Mouse (Mus musculus): Measurements from ENCODE around the gene Gm867.

The Gm867 gene

GRCm38 (mm10) chr10:75940520-75940919 lies at the start of gene Gm867:
Gene Gm867 (minus strand): TSS chr10:75940672.
- DNase-seq (ENCODE audit: low spot score) = no peak

DNA sequence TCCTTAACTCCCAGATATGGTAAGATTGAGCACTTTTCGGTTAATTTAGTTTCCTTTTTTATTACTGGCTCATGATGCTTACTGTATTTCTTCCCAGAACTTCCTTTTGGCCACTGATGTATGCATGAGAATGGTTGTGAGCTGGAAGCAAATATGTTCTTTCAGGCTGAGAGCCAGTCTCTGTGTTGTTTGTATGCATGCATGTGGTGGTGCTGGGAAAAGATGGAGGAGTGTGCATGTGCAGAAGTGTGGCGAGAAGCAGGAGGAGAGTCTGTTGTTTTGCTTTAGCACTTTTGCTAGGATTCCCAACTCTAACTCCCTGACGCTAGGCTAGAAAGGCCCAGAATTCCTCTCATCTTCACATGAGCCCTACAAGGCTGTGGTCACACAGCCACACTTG lies 39.0 kb upstream of the Gm867 start:
- DNase-seq (ENCODE audit: low spot score) = no peak

DNA sequence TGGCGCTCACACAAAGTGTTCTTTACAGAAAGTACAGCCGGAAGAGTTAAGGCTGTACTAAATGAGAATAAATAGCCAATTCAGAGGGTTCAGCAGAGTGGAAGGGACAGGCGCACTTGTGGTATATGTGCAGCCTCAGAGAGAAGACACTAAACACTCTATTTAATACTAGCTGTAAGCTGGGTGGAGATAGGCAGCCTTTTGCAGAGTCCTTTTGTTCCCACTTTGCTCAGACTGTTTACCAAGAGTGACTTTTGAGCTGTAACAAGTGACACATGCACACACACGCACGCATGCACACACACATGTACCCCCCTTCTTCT lies 38.3 kb upstream of the Gm867 start:
- no peak for DNase-seq (ENCODE audit: low spot score)

DNA sequence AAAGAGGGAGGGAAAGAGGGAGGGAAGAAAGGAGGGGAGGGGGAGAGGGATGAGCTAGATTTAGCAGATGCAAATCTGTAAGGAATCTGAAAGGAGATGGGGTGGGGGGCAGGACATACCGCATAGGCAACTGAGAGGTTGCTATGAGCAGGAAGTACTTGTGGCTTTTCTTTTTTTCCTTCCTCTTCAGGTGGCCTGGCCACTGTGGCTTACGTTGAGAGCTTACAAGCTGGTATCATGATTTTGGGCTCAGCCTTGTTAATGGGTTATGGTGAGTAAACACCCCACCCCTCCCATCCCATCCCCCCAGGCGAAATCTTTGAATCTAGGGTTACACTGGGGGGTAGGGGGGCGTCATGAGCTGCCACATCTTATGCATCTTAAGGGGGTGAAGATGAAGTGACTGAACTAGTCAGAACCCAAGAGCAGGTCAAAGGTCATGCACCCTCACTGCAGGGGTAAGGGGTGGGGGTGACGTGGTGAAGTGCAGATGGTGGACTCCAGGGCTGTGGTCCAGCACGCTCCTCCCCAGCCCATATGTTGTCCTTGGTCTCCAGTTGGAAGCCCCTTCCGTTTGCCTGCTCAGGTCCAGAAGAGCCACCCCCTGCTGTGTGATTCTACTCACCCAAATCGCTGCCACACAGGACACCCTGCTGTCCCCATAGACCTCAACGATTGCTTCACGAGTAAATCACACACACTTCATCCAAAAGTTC lies 37.8 kb upstream of the Gm867 start:
- no peak for DNase-seq (ENCODE audit: low spot score)

- DNase-seq (ENCODE audit: low spot score) = no peak
Observed at GRCm38 (mm10) chr10:75975216-75975615, 34.7 kb upstream of the Gm867 start.

DNA sequence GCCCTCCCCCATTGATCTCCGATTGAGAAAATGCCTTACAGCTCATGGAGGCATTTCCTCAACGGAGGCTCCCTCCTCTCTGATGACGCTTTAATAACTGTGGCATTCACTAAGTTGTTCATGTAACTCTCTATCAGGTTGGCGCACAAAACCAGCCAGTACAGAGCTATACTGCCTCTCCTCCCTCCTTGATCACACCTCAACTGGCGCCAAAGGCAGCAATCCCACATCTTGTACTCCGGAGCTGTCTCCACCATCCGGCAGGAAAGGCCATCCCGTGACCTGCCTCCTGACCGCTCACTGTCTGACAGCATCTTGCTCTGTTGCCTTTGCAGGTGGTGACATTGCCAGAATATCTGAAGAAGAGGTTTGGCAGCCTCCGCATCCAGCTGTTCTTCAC lies 33.4 kb upstream of the Gm867 start:
- no peak for DNase-seq (ENCODE audit: low spot score)

- no peak for DNase-seq (ENCODE audit: low spot score)
Observed at GRCm38 (mm10) chr10:75954381-75954811, 13.9 kb upstream of the Gm867 start, which contains the start of gene Gm5134. Gene Gm5134 (plus strand): TSS chr10:75954514.

DNA sequence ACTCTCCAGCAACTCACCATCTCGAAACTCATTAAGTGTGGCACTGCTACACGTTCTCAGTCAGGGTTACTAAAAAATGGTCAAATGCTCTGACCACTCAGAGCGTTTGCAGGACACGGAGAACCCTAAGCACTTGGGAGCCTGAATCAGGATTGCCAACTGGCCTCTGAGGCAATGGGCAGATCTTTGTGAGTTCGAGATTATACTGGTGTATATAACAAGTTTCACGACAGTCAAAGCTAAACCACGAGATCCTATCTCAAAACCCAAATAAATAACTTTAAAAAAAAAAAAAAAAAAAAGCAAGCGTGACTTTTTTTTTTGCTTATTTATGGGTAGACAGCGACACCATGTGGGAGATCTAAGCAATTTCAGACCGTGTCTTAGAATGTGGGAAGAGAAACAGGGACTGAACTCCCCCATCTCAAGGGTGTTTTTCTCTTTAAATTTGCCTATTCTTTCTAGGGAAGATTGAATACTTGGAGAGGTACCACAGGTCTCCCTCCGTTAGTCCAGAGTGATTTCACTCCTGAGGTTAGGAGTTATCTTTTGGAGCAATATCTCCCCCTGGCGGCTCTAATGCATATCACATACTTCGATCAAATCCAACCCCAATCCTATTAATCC lies 11.1 kb upstream of the Gm867 start:
- DNase-seq (ENCODE audit: low spot score) = no peak

- DNase-seq (ENCODE audit: low spot score) = no peak
Observed at GRCm38 (mm10) chr10:75950791-75951210, 10.3 kb upstream of the Gm867 start.

- no peak for DNase-seq (ENCODE audit: low spot score)
Observed at GRCm38 (mm10) chr10:75949053-75950045, 8.9 kb upstream of the Gm867 start.

DNA sequence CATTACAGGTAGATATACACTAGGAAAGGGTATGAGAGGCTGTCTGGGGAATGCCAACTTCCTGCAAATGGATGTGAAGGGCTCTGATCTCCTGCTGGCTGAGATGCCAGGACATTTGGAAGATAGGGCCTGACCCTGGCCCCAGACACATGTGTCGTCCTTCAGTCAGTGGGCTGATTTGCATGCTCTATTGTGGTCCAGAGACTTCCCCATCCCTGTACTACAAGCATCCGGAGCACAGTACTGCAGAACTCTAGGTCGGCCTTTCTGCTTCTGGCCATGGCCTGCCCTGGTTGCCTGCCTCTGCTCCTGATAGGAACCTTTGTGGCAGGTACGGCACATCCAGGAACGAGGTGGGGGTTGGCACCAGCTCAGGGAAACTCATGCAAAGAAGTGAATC lies 7.6 kb upstream of the Gm867 start:
- DNase-seq (ENCODE audit: low spot score) = no peak

GRCm38 (mm10) chr10:75945896-75946295 lies 5.4 kb upstream of the Gm867 start:
- no peak for DNase-seq (ENCODE audit: low spot score)

DNA sequence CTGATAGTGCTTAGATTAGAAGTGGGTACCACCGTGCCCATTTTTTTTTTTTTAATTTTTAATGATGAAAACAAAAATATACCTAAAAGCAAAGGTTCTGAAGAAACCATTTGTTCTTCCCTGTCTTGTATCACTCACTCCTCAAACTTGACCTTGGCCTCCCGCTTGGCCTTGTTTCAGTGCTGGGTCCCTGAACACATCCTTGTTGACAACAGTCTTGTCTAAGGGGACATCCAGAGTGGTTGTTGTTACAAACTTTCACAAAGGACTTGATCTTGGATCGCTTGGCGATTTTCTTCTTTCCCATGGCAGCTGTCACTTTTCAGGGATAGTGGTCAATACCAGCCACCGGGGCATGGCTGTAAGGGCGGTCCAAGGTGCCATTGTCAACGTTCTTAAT lies 4.7 kb upstream of the Gm867 start:
- no peak for DNase-seq (ENCODE audit: low spot score)

- no peak for DNase-seq (ENCODE audit: low spot score)
Observed at GRCm38 (mm10) chr10:75944066-75944772, 3.7 kb upstream of the Gm867 start.

DNA sequence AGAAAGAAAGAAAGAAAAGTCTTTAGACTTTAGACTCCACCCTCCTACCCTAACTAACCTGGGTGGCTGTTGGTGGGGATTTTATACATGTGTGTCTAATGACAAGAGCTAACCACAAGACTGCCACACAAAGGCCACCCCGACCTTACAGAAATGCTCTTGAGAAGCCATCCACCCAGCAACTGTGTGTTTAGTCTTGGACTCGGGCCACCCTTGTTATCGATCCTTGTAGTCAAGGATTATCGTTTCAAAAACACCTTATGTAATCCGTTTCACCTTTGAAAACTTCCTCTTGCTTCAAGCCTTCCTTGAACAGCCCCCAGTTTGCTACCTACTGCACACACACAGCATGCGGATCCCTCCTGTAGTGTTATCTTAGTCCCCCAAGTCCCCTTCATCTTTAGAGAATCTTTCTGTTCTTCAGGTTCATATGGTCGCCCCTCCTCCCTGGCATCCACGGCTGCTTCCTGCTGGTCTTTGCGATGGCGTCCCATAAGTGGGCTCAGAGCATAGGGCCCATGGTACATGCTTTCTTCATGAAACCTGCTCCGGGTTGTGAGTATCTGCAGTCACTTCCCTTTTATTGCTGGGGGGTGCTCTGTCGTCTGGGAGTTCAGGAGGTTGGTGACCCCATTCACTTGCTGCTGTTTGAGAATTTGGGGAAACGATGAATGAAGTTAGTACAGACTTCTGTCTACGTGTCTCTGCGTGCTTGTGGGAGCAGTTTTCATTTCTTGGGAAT lies 2.4 kb upstream of the Gm867 start, which contains the start of gene Vpreb3:
Gene Vpreb3 (plus strand): TSS at position 322 of the 742 bp plus-strand sequence.
- no peak for DNase-seq (ENCODE audit: low spot score)

- DNase-seq (ENCODE audit: low spot score) = no peak
Observed at GRCm38 (mm10) chr10:75941042-75941824, 761 bp upstream of the Gm867 start.

GRCm38 (mm10) chr10:75939481-75940234 lies 814 bp downstream of the Gm867 start:
- no peak for DNase-seq (ENCODE audit: low spot score)

DNA sequence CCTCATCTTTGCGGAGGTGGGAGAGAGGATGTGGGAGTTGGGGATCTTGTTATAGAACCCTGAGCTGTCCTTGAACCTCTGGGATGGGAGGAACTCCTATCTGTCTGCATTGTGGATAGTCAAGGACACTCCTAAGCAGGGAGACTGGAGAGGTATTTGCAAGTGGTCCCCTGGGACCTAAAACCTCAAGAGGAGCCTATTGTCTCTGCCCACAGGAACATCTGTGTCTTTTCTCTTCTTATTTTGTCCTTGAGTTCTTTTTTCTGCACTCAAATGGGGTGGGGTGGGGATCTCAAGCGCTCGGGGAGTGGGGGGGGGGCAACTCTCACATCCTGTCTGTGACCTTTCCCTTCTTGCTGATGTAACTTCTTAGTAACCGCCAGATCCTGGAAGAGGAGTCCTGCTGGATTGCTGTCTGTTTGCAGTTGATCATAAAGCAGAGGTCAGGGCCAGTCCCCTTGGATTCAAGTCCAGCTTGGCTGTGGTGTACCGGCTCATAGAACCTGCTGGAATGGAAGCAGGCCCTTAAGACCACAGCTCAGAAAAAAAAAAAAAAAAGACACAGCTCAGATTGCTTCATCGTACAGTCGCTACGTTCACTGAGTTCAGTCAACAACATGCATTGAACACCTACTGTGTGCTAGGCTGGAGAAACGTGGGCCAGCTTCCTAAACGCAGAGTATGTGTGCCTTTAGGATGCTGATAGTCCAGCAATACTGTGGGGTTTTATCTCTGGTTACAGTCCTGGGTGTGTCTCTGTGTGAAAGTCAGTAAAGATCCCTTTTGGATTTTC lies 2.4 kb downstream of the Gm867 start:
- peak; percentile 51 for DNase-seq (ENCODE audit: low spot score)

All from ovary, adult 18-20 months (tissue).